ENCODE assay signal across 8 mouse cellular contexts in genomic region chr15:3979871-3980270, GRCm38 (mm10). TPM values are rescaled to one million over a fixed set of nuclear protein-coding genes. Genes with fewer than 3 reads are reported as not detected.
DNase-seq lines count a peak whose midpoint lies in the region; ATAC-seq and TF ChIP-seq lines count a peak whose summit lies in the region.

No protein-coding gene starts in this region.

- H3K27ac ChIP-seq in heart, embryonic 15.5 days, result peak overlapping the region; percentile 99
- H3K27ac ChIP-seq in MEL (ENCODE audit: control insufficient read depth, low read depth, low read length), result peak overlapping the region; percentile 93

- H3K4me3 ChIP-seq in heart, embryonic 15.5 days, result peak overlapping the region; percentile 84
- H3K4me3 ChIP-seq in MEL (ENCODE audit: control insufficient read depth in 1 of 2, insufficient read depth in 1 of 2, low read depth in 2 of 2, low read length in 2 of 2), result peak overlapping the region; percentile 92 to 97

- no peak for TF ChIP-seq RAD21 in MEL (IDR thresholded peaks at IDR 0.05; ENCODE audit: low read depth, low read length)

- H3K79me2 ChIP-seq in MEL (ENCODE audit: control insufficient read depth, insufficient read depth, low read length, poor library complexity), result peaks cover 6% of the 10 kb centered on the region; the same call in 1 of the 2 replicates

- no peaks in the 10 kb centered on the region for H3K27me3 ChIP-seq in heart, embryonic 15.5 days
- H3K27me3 ChIP-seq in MEL (ENCODE audit: control insufficient read depth in 1 of 2, insufficient read depth in 2 of 2, low read length in 2 of 2), result no peaks in the 10 kb centered on the region

- TF ChIP-seq POLR2A in MEL (IDR thresholded peaks at IDR 0.05; ENCODE audit: control insufficient read depth in 1 of 2, insufficient read depth in 1 of 2, low read depth in 1 of 2, low read length in 2 of 2, poor library complexity in 1 of 2), result no peak

- peaks cover 17% of the 10 kb centered on the region for H3K36me3 ChIP-seq in heart, embryonic 15.5 days
- peaks cover 3 to 20% of the 10 kb centered on the region in 2 experiments; a peak in 3 of 4 replicates for H3K36me3 ChIP-seq in MEL (ENCODE audit: control insufficient read depth in 1 of 2, insufficient read depth in 2 of 2, low read length in 2 of 2)

- whole genome bisulfite sequencing in heart, embryonic 15.5 days, result 73% methylated on average over 3 of the region's 3 CpGs

- peaks cover 4% of the 10 kb centered on the region; the same call in 1 of the 2 replicates for H3K4me1 ChIP-seq in heart, embryonic 15.5 days (replicated peaks)
- H3K4me1 ChIP-seq in MEL (ENCODE audit: control insufficient read depth in 1 of 2, insufficient read depth in 2 of 2, low read length in 2 of 2), result peaks cover 3 to 4% of the 10 kb centered on the region in 2 experiments; a peak in 3 of 4 replicates

- H3K9me3 ChIP-seq in heart, embryonic 15.5 days (replicated peaks), result no peaks in the 10 kb centered on the region
- H3K9me3 ChIP-seq in MEL (replicated peaks; ENCODE audit: insufficient read depth, low read length), result no peaks in the 10 kb centered on the region

- H3K4me2 ChIP-seq in heart, embryonic 15.5 days, result peak overlapping the region; percentile 77

- no peak for DNase-seq in heart, adult 8-10 months (ENCODE audit: low spot score)
- DNase-seq in MEL (ENCODE audit: low read depth, low spot score), result no peak
- no peak for DNase-seq in adrenal gland, postnatal 25 days
- DNase-seq in layer of hippocampus, adult 11-12 months (ENCODE audit: low spot score), result no peak

- no peak for TF ChIP-seq CTCF in MEL (IDR thresholded peaks at IDR 0.05 in 2 of 3, conservative IDR thresholded peaks at IDR 0.05 in 1 of 3; ENCODE audit: control insufficient read depth in 1 of 3, insufficient read depth in 1 of 3, low read depth in 2 of 3, low read length in 3 of 3, poor library complexity in 1 of 3, severe bottlenecking in 1 of 3)

- peak overlapping the region; percentile 94; the same call in 1 of the 2 replicates for H3K9ac ChIP-seq in heart, embryonic 15.5 days
- H3K9ac ChIP-seq in MEL (ENCODE audit: control insufficient read depth, low read depth, low read length, poor library complexity, severe bottlenecking), result peak overlapping the region; percentile 97

- ATAC-seq in heart, embryonic 15.5 days (replicated peaks; ENCODE audit: insufficient number of reproducible peaks, insufficient read depth, low FRiP score, low read depth), result no peak
- ATAC-seq in hematopoietic stem cell, adult 5-6 weeks (replicated peaks in 1 of 2; ENCODE audit: insufficient read depth in 1 of 2, low FRiP score in 2 of 2, low TSS enrichment in 1 of 2, low read depth in 1 of 2, poor library complexity in 2 of 2, severe bottlenecking in 2 of 2), result peak; percentile 12 to 22; a peak in 2 of 4 replicates
- peak; percentile 12 for ATAC-seq in megakaryocyte progenitor cell, adult 5-6 weeks (replicated peaks; ENCODE audit: poor library complexity)
- ATAC-seq in monocyte, adult 5-6 weeks (replicated peaks; ENCODE audit: insufficient number of reproducible peaks, low FRiP score, low TSS enrichment, poor library complexity, severe bottlenecking), result no peak

- TF ChIP-seq EP300 in MEL (IDR thresholded peaks at IDR 0.05; ENCODE audit: low read depth in 1 of 2, low read length in 2 of 2), result no peak

TF ChIP-seq in MEL, 35 proteins besides CTCF, POLR2A, EP300 and RAD21:
- no peak for TF ChIP-seq ETS1 (IDR thresholded peaks at IDR 0.05; ENCODE audit: low read depth, low read length)
- TF ChIP-seq BHLHE40 (IDR thresholded peaks at IDR 0.05; ENCODE audit: borderline replicate concordance, low read depth, low read length), result no peak
- TF ChIP-seq ZKSCAN1 (IDR thresholded peaks at IDR 0.05; ENCODE audit: low read depth, low read length), result no peak
- TF ChIP-seq CHD1 (IDR thresholded peaks at IDR 0.05; ENCODE audit: low read depth, low read length), result no peak
- no peak for TF ChIP-seq ELF1 (IDR thresholded peaks at IDR 0.05; ENCODE audit: low read depth, low read length)
- TF ChIP-seq MYB (IDR thresholded peaks at IDR 0.05; ENCODE audit: low read depth, low read length), result no peak
- no peak for TF ChIP-seq HCFC1 (IDR thresholded peaks at IDR 0.05; ENCODE audit: low read depth, low read length)
- TF ChIP-seq GATA1 (IDR thresholded peaks at IDR 0.05; ENCODE audit: low read depth, low read length), result no peak
- TF ChIP-seq MEF2A (IDR thresholded peaks at IDR 0.05; ENCODE audit: extremely low read depth, insufficient replicate concordance, low read depth, low read length, poor library complexity, severe bottlenecking), result no peak
- TF ChIP-seq MYC (IDR thresholded peaks at IDR 0.05; ENCODE audit: low read depth, low read length), result no peak
- TF ChIP-seq ZC3H11A (IDR thresholded peaks at IDR 0.05; ENCODE audit: low read depth, low read length), result no peak
- TF ChIP-seq NELFE (IDR thresholded peaks at IDR 0.05; ENCODE audit: low read depth, low read length), result no peak
- TF ChIP-seq TAL1 (IDR thresholded peaks at IDR 0.05; ENCODE audit: low read length), result no peak
- TF ChIP-seq UBTF (IDR thresholded peaks at IDR 0.05; ENCODE audit: borderline replicate concordance, insufficient read depth, low read depth, low read length), result no peak
- no peak for TF ChIP-seq MAZ (IDR thresholded peaks at IDR 0.05; ENCODE audit: low read depth, low read length)
- TF ChIP-seq POLR2AphosphoS5 (IDR thresholded peaks at IDR 0.05; ENCODE audit: borderline replicate concordance, low read depth, low read length), result no peak
- TF ChIP-seq RCOR1 (IDR thresholded peaks at IDR 0.05; ENCODE audit: low read depth, low read length), result no peak
- TF ChIP-seq ZNF384 (IDR thresholded peaks at IDR 0.05; ENCODE audit: low read depth, low read length), result no peak
- no peak for TF ChIP-seq MAFK (IDR thresholded peaks at IDR 0.05; ENCODE audit: borderline replicate concordance, low read depth, low read length)

RNA-seq across cellular contexts. Expression of gene Fbxo4, which starts 0.5 kb away (rescaled TPM):
- polyA plus RNA-seq in heart, embryonic 15.5 days (2015; fragmentation: Nextera tagmentation; extraction: Ambion mirVana), result 11.7 and 12.5 TPM in 2 replicates
- 1 to 10 TPM; 5.1 to 7.8 (median 7.1) TPM for total RNA-seq in heart, adult 8-10 months (2022)
- 5.9 and 8.0 TPM in 2 replicates for total RNA-seq in MEL (2012; rRNA removed)
- polyA plus RNA-seq in MEL (2012; ENCODE audit: insufficient read depth in 1 of 2, insufficient read length in 2 of 2, low read depth in 1 of 2, low replicate concordance in 2 of 2, missing spikeins in 1 of 2), result 1 to 10 TPM in 1 of 2 experiments, not detected in 1; 7.4 TPM
- 18.8 and 19.3 TPM in 2 replicates for total RNA-seq in hematopoietic stem cell, adult 5-6 weeks (2017)
- 8.8 and 10.7 TPM in 2 replicates for total RNA-seq in megakaryocyte progenitor cell, adult 5-6 weeks (2015)
- total RNA-seq in megakaryocyte progenitor cell, adult 5-6 weeks (2017), result 7.8 and 9.2 TPM in 2 replicates
- total RNA-seq in monocyte, adult 5-6 weeks (2017), result 56.9 to 70.4 TPM (median 70.4 TPM) in 3 replicates
- total RNA-seq in adrenal gland, postnatal 25 days (2021), result 21.6 and 25.8 TPM in 2 replicates

RNA-seq across cellular contexts. Expression of gene AW549877, which starts 15.7 kb away (rescaled TPM):
- 20.7 and 22.6 TPM in 2 replicates for polyA plus RNA-seq in heart, embryonic 15.5 days (2015; fragmentation: Nextera tagmentation; extraction: Ambion mirVana)
- total RNA-seq in heart, adult 8-10 months (2022), result 10 to 100 TPM; 15.3 to 25.6 (median 19.9) TPM
- total RNA-seq in MEL (2012; rRNA removed), result 4.2 and 5.0 TPM in 2 replicates
- 10 to 100 TPM in 1 of 2 experiments, not detected in 1; 13.5 TPM for polyA plus RNA-seq in MEL (2012; ENCODE audit: insufficient read depth in 1 of 2, insufficient read length in 2 of 2, low read depth in 1 of 2, low replicate concordance in 2 of 2, missing spikeins in 1 of 2)
- 15.5 and 19.9 TPM in 2 replicates for total RNA-seq in hematopoietic stem cell, adult 5-6 weeks (2017)
- 32.1 and 35.4 TPM in 2 replicates for total RNA-seq in megakaryocyte progenitor cell, adult 5-6 weeks (2015)
- 6.7 and 9.9 TPM in 2 replicates for total RNA-seq in megakaryocyte progenitor cell, adult 5-6 weeks (2017)
- 26.6 to 35.5 TPM (median 28.0 TPM) in 3 replicates for total RNA-seq in monocyte, adult 5-6 weeks (2017)
- 51.8 and 72.3 TPM in 2 replicates for total RNA-seq in adrenal gland, postnatal 25 days (2021)

RNA-seq across cellular contexts. Expression of gene Oxct1, which starts 46.3 kb away (rescaled TPM):
- polyA plus RNA-seq in heart, embryonic 15.5 days (2015; fragmentation: Nextera tagmentation; extraction: Ambion mirVana), result 291 and 396 TPM in 2 replicates
- 1,000 to 10,000 TPM; 1,258 to 1,664 (median 1,451) TPM for total RNA-seq in heart, adult 8-10 months (2022)
- total RNA-seq in MEL (2012; rRNA removed), result 112 and 140 TPM in 2 replicates
- 100 to 1,000 TPM in 1 of 2 experiments, not detected in 1; 168 TPM for polyA plus RNA-seq in MEL (2012; ENCODE audit: insufficient read depth in 1 of 2, insufficient read length in 2 of 2, low read depth in 1 of 2, low replicate concordance in 2 of 2, missing spikeins in 1 of 2)
- 206 and 358 TPM in 2 replicates for total RNA-seq in hematopoietic stem cell, adult 5-6 weeks (2017)
- total RNA-seq in megakaryocyte progenitor cell, adult 5-6 weeks (2015), result 74.1 and 83.8 TPM in 2 replicates
- 257 and 287 TPM in 2 replicates for total RNA-seq in megakaryocyte progenitor cell, adult 5-6 weeks (2017)
- total RNA-seq in monocyte, adult 5-6 weeks (2017), result 56.3 to 89.6 TPM (median 68.8 TPM) in 3 replicates
- 145 and 173 TPM in 2 replicates for total RNA-seq in adrenal gland, postnatal 25 days (2021)

Comparison
In these comparisons a context has a peak if more than half of its experiments do, and no peak if none do; other contexts are left out.
1. ATAC-seq: peak in hematopoietic stem cell, adult 5-6 weeks (2 of 2) and megakaryocyte progenitor cell, adult 5-6 weeks (single experiment); none in heart, embryonic 15.5 days (single experiment) and monocyte, adult 5-6 weeks (single experiment).